Mouse (Mus musculus) forebrain, embryonic 15.5 days (tissue): ENCODE data around the gene Sit1. TPM values are rescaled to one million over a fixed set of nuclear protein-coding genes. Genes with fewer than 3 reads are reported as not detected.

ENCODE experiments used
- polyA plus RNA-seq: library from polyadenylated mRNA; unstranded; fragments of >200 nt; fragmentation: Nextera tagmentation; extraction: Ambion mirVana; gene quantifications from 2 replicates; pipeline ENCODE4 v1.2.1, GENCODE M21; 2015

The Sit1 gene
- polyA plus RNA-seq, 1 experiment from 2014 or later: not detected

Other genes starting within 250 kb of the Sit1 start
- 0.92 and 0.98 TPM in 2 replicates for gene Atp8b5, start 216.6 kb downstream of the Sit1 start, polyA plus RNA-seq
- 59.8 and 64.3 TPM in 2 replicates for gene Rusc2, start 101.8 kb downstream of the Sit1 start, polyA plus RNA-seq
- 0.65 and 0.70 TPM in 2 replicates for gene Fam166b, start 54.6 kb downstream of the Sit1 start, polyA plus RNA-seq
- 10.7 and 12.5 TPM in 2 replicates for gene Tesk1, start 41.8 kb downstream of the Sit1 start, polyA plus RNA-seq
- 4.3 TPM in 2 replicates for gene Cd72, start 29.1 kb downstream of the Sit1 start, polyA plus RNA-seq
- gene Ccdc107, start 9.2 kb upstream of the Sit1 start, polyA plus RNA-seq: 61.0 and 61.8 TPM in 2 replicates
- gene Arhgef39, start 16.0 kb upstream of the Sit1 start, polyA plus RNA-seq: 17.5 and 25.3 TPM in 2 replicates
- gene Car9, start 23.2 kb upstream of the Sit1 start, polyA plus RNA-seq: 0.19 and 0.41 TPM in 2 replicates
- 9.7 and 9.8 TPM in 2 replicates for gene Tpm2, start 40.0 kb upstream of the Sit1 start, polyA plus RNA-seq
- gene Creb3, start 78.6 kb upstream of the Sit1 start, polyA plus RNA-seq: 77.7 and 78.8 TPM in 2 replicates
- 53.2 and 54.2 TPM in 2 replicates for gene Tln1, start 79.0 kb upstream of the Sit1 start, polyA plus RNA-seq
- 21.5 and 28.2 TPM in 2 replicates for gene Rgp1, start 95.0 kb upstream of the Sit1 start, polyA plus RNA-seq
- 59.1 and 61.0 TPM in 2 replicates for gene Gba2, start 95.1 kb upstream of the Sit1 start, polyA plus RNA-seq
- 0.56 and 0.81 TPM in 2 replicates for gene Msmp, start 100.8 kb upstream of the Sit1 start, polyA plus RNA-seq
- 12.7 and 15.4 TPM in 2 replicates for gene Npr2, start 148.2 kb upstream of the Sit1 start, polyA plus RNA-seq
- 4.3 and 6.7 TPM in 2 replicates for gene Spag8, start 169.9 kb upstream of the Sit1 start, polyA plus RNA-seq
- 65.5 and 74.0 TPM in 2 replicates for gene Hint2, start 172.7 kb upstream of the Sit1 start, polyA plus RNA-seq
- gene Tmem8b, start 185.2 kb upstream of the Sit1 start, polyA plus RNA-seq: 16.2 TPM in 2 replicates
- gene Fam221b, start 185.4 kb upstream of the Sit1 start, polyA plus RNA-seq: 1.6 and 1.7 TPM in 2 replicates
- not detected in 2 replicates for gene Olfr70, start 217.1 kb upstream of the Sit1 start, polyA plus RNA-seq
- not detected in 2 replicates for gene Olfr71, start 226.5 kb upstream of the Sit1 start, polyA plus RNA-seq
- gene Hrct1, start 243.5 kb upstream of the Sit1 start, polyA plus RNA-seq: 0.19 and 0.42 TPM in 2 replicates
- 0.08 TPM in 1 of 2 replicates, not detected in the other for gene Spaar, start 246.3 kb upstream of the Sit1 start, polyA plus RNA-seq